Mouse (Mus musculus) C2C12 (cell line): ENCODE measurements around the gene Rdh16f1.

Source experiments
- CTCF ChIP-seq: IDR thresholded peaks from one replicate; pipeline ENCODE4 v1.5.1; 2011; ENCODE audit not compliant: control insufficient read depth, insufficient read depth, insufficient read length
- MAX ChIP-seq: IDR thresholded peaks from one replicate; pipeline ENCODE4 v1.6.1; 2011; ENCODE audit warnings: mild to moderate bottlenecking, control low read depth

DNA sequence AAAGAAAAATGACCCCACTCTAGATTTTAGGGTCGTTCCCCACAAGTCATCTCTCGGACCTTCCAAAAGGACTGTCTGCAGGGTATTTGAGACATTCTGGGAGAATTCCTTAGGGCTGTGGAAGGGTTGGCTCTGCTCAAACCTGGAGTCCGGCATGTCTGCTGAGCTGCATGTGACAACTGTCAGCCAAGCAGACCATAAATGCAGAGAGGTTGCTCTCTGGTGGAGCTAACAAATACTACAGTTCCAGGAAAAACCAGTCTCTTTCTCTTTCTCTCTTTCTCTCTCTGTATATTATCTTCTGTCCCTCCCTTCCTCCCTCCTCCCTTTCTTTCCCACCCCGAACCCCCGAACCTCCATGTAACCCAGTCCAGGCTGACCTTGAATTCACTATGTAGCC is 25.2 kb upstream of the Rdh16f1 start:
- TF ChIP-seq MAX: no peak
- TF ChIP-seq CTCF: no peak
